ENCODE assay signal across 24 mouse cellular contexts in the genomic region with DNA sequence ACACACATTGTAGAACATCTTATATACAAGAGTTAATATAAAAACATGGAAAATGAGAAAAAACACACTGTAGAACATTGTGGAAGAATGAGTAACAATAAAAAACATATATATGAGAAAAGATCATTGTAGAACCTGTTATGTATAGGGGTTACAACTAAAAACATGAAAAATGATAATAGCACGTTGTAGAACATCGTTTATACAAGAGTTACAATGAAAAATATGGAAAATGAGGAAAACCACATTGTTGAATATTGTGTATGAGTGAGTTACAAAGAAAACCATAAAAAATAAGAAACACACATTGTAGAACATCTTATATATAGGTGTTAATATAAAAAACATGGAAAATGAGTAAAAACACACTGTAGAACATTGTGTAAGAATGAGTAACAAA.
DNase-seq lines count a peak whose midpoint lies in the region; ATAC-seq lines count a peak whose summit lies in the region.
"Had no signal": no experiment of that assay in that cellular context is flagged by ENCODE, and none has a peak within 500 bp of the region (broad histone marks: within the 10 kb centered on the region; RNA-seq: fewer than 3 reads in every experiment).

No protein-coding gene starts in this region.

- H3K4me1 ChIP-seq in forebrain, embryonic 12.5 days: no peaks in the 10 kb centered on the region
- H3K4me1 ChIP-seq: embryonic facial prominence, embryonic 15.5 days; forebrain, embryonic 10.5 days; forebrain, embryonic 15.5 days; heart, embryonic 12.5 days had no signal

- H3K27me3 ChIP-seq in forebrain, embryonic 12.5 days: no peaks in the 10 kb centered on the region
- H3K27me3 ChIP-seq: embryonic facial prominence, embryonic 15.5 days; forebrain, embryonic 15.5 days; heart, embryonic 12.5 days had no signal

- no peaks in the 10 kb centered on the region for H3K9me3 ChIP-seq in forebrain, embryonic 12.5 days
- H3K9me3 ChIP-seq: embryonic facial prominence, embryonic 15.5 days; forebrain, embryonic 10.5 days; forebrain, embryonic 15.5 days; heart, embryonic 12.5 days had no signal

- no peaks in the 10 kb centered on the region for H3K36me3 ChIP-seq in forebrain, embryonic 12.5 days (replicated peaks)
- H3K36me3 ChIP-seq: embryonic facial prominence, embryonic 15.5 days; forebrain, embryonic 10.5 days; forebrain, embryonic 15.5 days; heart, embryonic 12.5 days had no signal

- H3K27ac ChIP-seq in forebrain, embryonic 12.5 days: no peak overlapping the region
- H3K27ac ChIP-seq: embryonic facial prominence, embryonic 15.5 days; forebrain, embryonic 10.5 days; forebrain, embryonic 15.5 days had no signal

- no peak overlapping the region for H3K9ac ChIP-seq in forebrain, embryonic 12.5 days
- H3K9ac ChIP-seq: embryonic facial prominence, embryonic 15.5 days; forebrain, embryonic 15.5 days; heart, embryonic 12.5 days had no signal

- no peak for ATAC-seq in forebrain, embryonic 12.5 days (ENCODE audit: low FRiP score)
- ATAC-seq: CD4-positive, CD25-positive, alpha-beta regulatory T cell, adult 4 months; forebrain, embryonic 15.5 days; hindbrain, embryonic 16.5 days had no signal

- peak; percentile 42 for DNase-seq in A20 (ENCODE audit: low read depth, low spot score)
- DNase-seq in MEL-GATA-1-ER (ENCODE audit: extremely low read depth, low read depth): peak; percentile 26
- DNase-seq in WW6 (ENCODE audit: low read depth, low spot score): peak; percentile 5
- peak; percentile 13 for DNase-seq in induced T-regulatory cell, adult 2 months (ENCODE audit: low read depth)
- no peak for DNase-seq in layer of hippocampus, adult 18-20 months (ENCODE audit: low spot score in 2 of 2)
- DNase-seq in right cerebral cortex, adult 18-20 months: no peak
- DNase-seq in gastrocnemius, adult 8-10 months (ENCODE audit: low spot score in 2 of 2): no peak
- DNase-seq: adrenal gland, postnatal 10 days; B cell, adult 2 months; cerebellum, adult 8-10 months; cerebellum, postnatal 14 days; embryo, embryonic 11 days; gastrocnemius, postnatal 25 days; heart, postnatal 36 days; kidney, adult 11 months; kidney, adult 9 months had no signal

- 100% methylated on average over 2 of the region's 2 CpGs for WGBS in forebrain, embryonic 12.5 days

- no peak overlapping the region for H3K4me2 ChIP-seq in forebrain, embryonic 12.5 days
- H3K4me2 ChIP-seq: embryonic facial prominence, embryonic 15.5 days; forebrain, embryonic 15.5 days; heart, embryonic 12.5 days had no signal

- H3K4me3 ChIP-seq in forebrain, embryonic 12.5 days (replicated peaks): no peak overlapping the region
- H3K4me3 ChIP-seq: embryonic facial prominence, embryonic 15.5 days; erythroblast, embryonic 14.5 days; forebrain, embryonic 10.5 days; forebrain, embryonic 15.5 days; heart, embryonic 12.5 days had no signal

Comparison
In these comparisons a context has a peak if more than half of its experiments do, and no peak if none do; other contexts are left out.
1. DNase-seq: peak in A20 (single experiment), MEL-GATA-1-ER (single experiment), WW6 (single experiment) and induced T-regulatory cell, adult 2 months (single experiment); none in layer of hippocampus, adult 18-20 months (0 of 2), right cerebral cortex, adult 18-20 months (single experiment) and gastrocnemius, adult 8-10 months (0 of 2).